Mouse (Mus musculus): ENCODE measurements around the gene Ppp1r9b. TPM values are rescaled to one million over a fixed set of nuclear protein-coding genes. Genes with fewer than 3 reads are reported as not detected.
"Not testable (repeated sequence)": the region's sequence is repeated elsewhere in the genome, so short reads cannot be mapped to it uniquely, and the experiment has no call there.

The Ppp1r9b gene
- polyA plus RNA-seq, 1 experiment from 2014 or later, result 11.4 TPM

GRCm38 (mm10) chr11:94962534-94963101 lies 28.2 kb upstream of the Ppp1r9b start:
- ATAC-seq (ENCODE audit: low FRiP score, low read depth), result no peak
- Histone ChIP-seq H3K9ac (0 out of 2 replicates have a peak overlapping the region, but pooled peaks have one; percentile 4), H3K36me3 (no peaks in the 10 kb centered on the region), H3K27ac (no peak overlapping the region), H3K4me1 (peaks cover 17% of the 10 kb centered on the region), H3K27me3 (no peaks in the 10 kb centered on the region), H3K4me2 (replicated peaks) (no peak overlapping the region), H3K4me3 (no peak overlapping the region), H3K9me3 (no peaks in the 10 kb centered on the region)
- WGBS, result 75% methylated on average over 5 of the region's 5 CpGs

- WGBS, result 34% methylated on average over 4 of the region's 4 CpGs
- Histone ChIP-seq H3K36me3 (no peaks in the 10 kb centered on the region), H3K4me3 (no peak within 1 kb of the TSS), H3K4me2 (replicated peaks) (no peak within 1 kb of the TSS), H3K27ac (no peak within 1 kb of the TSS), H3K9me3 (no peaks in the 10 kb centered on the region), H3K9ac (no peak within 1 kb of the TSS), H3K4me1 (0 out of 2 replicates have a peak, but pooled peaks cover 5% of the 10 kb centered on the region), H3K27me3 (peaks cover 6% of the 10 kb centered on the region; the same call in 1 of the 2 replicates)
- ATAC-seq (ENCODE audit: low FRiP score, low read depth), result no peak
Measured at GRCm38 (mm10) chr11:94967419-94967818, 23.4 kb upstream of the Ppp1r9b start, which contains the start of gene Hils1. Hils1 (plus strand) TSS chr11:94967593.

GRCm38 (mm10) chr11:94968187-94968586 lies 22.6 kb upstream of the Ppp1r9b start:
- no peaks in the 10 kb centered on the region for H3K4me1 ChIP-seq
- H3K4me3 ChIP-seq, result no peak overlapping the region
- no peaks in the 10 kb centered on the region for H3K9me3 ChIP-seq
- no peak overlapping the region for H3K9ac ChIP-seq
- 82% methylated on average over 7 of the region's 7 CpGs for WGBS
- H3K27me3 ChIP-seq, result peaks cover 6% of the 10 kb centered on the region; the same call in 1 of the 2 replicates
- no peaks in the 10 kb centered on the region for H3K36me3 ChIP-seq
- H3K4me2 ChIP-seq (replicated peaks), result no peak overlapping the region
- no peak for ATAC-seq (ENCODE audit: low FRiP score, low read depth)
- no peak overlapping the region for H3K27ac ChIP-seq

- not testable (repeated sequence) for H3K9ac ChIP-seq; H3K9me3 ChIP-seq; H3K4me2 ChIP-seq (replicated peaks); ATAC-seq (ENCODE audit: low FRiP score, low read depth); H3K4me3 ChIP-seq; H3K27me3 ChIP-seq; H3K4me1 ChIP-seq; H3K27ac ChIP-seq; H3K36me3 ChIP-seq
- 94% methylated on average over 4 of the region's 4 CpGs for WGBS
Measured at GRCm38 (mm10) chr11:94969709-94970108, 21.1 kb upstream of the Ppp1r9b start.

- H3K4me3 ChIP-seq, result no peak overlapping the region
- no peak overlapping the region for H3K4me2 ChIP-seq (replicated peaks)
- H3K27me3 ChIP-seq, result peaks cover 6% of the 10 kb centered on the region; the same call in 1 of the 2 replicates
- no peak for ATAC-seq (ENCODE audit: low FRiP score, low read depth)
- no peaks in the 10 kb centered on the region for H3K9me3 ChIP-seq
- H3K4me1 ChIP-seq, result no peaks in the 10 kb centered on the region
- 58% methylated on average over 15 of the region's 15 CpGs for WGBS
- no peaks in the 10 kb centered on the region for H3K36me3 ChIP-seq
- H3K9ac ChIP-seq, result no peak overlapping the region
- no peak overlapping the region for H3K27ac ChIP-seq
Measured at GRCm38 (mm10) chr11:94970210-94970943, 20.5 kb upstream of the Ppp1r9b start.

GRCm38 (mm10) chr11:94971895-94972615 lies 18.8 kb upstream of the Ppp1r9b start:
- no peak overlapping the region for H3K9ac ChIP-seq
- WGBS, result 62% methylated on average over 16 of the region's 16 CpGs
- ATAC-seq (ENCODE audit: low FRiP score, low read depth), result no peak
- peaks cover 6% of the 10 kb centered on the region; the same call in 1 of the 2 replicates for H3K27me3 ChIP-seq
- no peaks in the 10 kb centered on the region for H3K36me3 ChIP-seq
- H3K9me3 ChIP-seq, result no peaks in the 10 kb centered on the region
- no peak overlapping the region for H3K27ac ChIP-seq
- no peak overlapping the region for H3K4me3 ChIP-seq
- H3K4me1 ChIP-seq, result no peaks in the 10 kb centered on the region
- H3K4me2 ChIP-seq (replicated peaks), result 0 out of 2 replicates have a peak overlapping the region, but pooled peaks have one; percentile 16

- no peaks in the 10 kb centered on the region for H3K36me3 ChIP-seq
- no peak overlapping the region for H3K4me3 ChIP-seq
- ATAC-seq (ENCODE audit: low FRiP score, low read depth), result no peak
- H3K27me3 ChIP-seq, result peaks cover 4% of the 10 kb centered on the region; the same call in 1 of the 2 replicates
- no peaks in the 10 kb centered on the region for H3K4me1 ChIP-seq
- 0 out of 2 replicates have a peak overlapping the region, but pooled peaks have one; percentile 16 for H3K4me2 ChIP-seq (replicated peaks)
- no peak overlapping the region for H3K27ac ChIP-seq
- 62% methylated on average over 5 of the region's 5 CpGs for WGBS
- H3K9ac ChIP-seq, result 0 out of 2 replicates have a peak overlapping the region, but pooled peaks have one; percentile 21
- no peaks in the 10 kb centered on the region for H3K9me3 ChIP-seq
Measured at GRCm38 (mm10) chr11:94972887-94973286, 17.9 kb upstream of the Ppp1r9b start.

- Histone ChIP-seq H3K27ac (no peak overlapping the region), H3K4me3 (no peak overlapping the region)
- WGBS, result 48% methylated on average over 4 of the region's 4 CpGs
Measured at GRCm38 (mm10) chr11:94973313-94973712, 17.5 kb upstream of the Ppp1r9b start.

GRCm38 (mm10) chr11:94974951-94975350 lies 15.9 kb upstream of the Ppp1r9b start:
- no peak overlapping the region for H3K27ac ChIP-seq
- H3K9ac ChIP-seq, result no peak overlapping the region
- H3K9me3 ChIP-seq, result no peaks in the 10 kb centered on the region
- 56% methylated on average over 2 of the region's 2 CpGs for WGBS
- H3K4me2 ChIP-seq (replicated peaks), result no peak overlapping the region
- peaks cover 3% of the 10 kb centered on the region; the same call in 1 of the 2 replicates for H3K27me3 ChIP-seq
- H3K4me3 ChIP-seq, result no peak overlapping the region
- H3K36me3 ChIP-seq, result no peaks in the 10 kb centered on the region
- H3K4me1 ChIP-seq, result peaks cover 12% of the 10 kb centered on the region
- no peak for ATAC-seq (ENCODE audit: low FRiP score, low read depth)

More at GRCm38 (mm10) chr11:94973313-94973712, 17.5 kb upstream of the Ppp1r9b start:
- no peaks in the 10 kb centered on the region for H3K36me3 ChIP-seq
- ATAC-seq (ENCODE audit: low FRiP score, low read depth), result peak; percentile 48; the same call in 1 of the 2 replicates
- H3K4me1 ChIP-seq, result peaks cover 4% of the 10 kb centered on the region; the same call in 1 of the 2 replicates
- no peaks in the 10 kb centered on the region for H3K9me3 ChIP-seq
- no peak overlapping the region for H3K4me2 ChIP-seq (replicated peaks)
- 0 out of 2 replicates have a peak overlapping the region, but pooled peaks have one; percentile 21 for H3K9ac ChIP-seq
- H3K27me3 ChIP-seq, result peaks cover 3% of the 10 kb centered on the region; the same call in 1 of the 2 replicates

GRCm38 (mm10) chr11:94976199-94976598 lies 14.6 kb upstream of the Ppp1r9b start, which contains the start of gene Sgca:
Sgca (minus strand) TSS chr11:94976327.
- ATAC-seq (ENCODE audit: low FRiP score, low read depth), result no peak
- no peak within 1 kb of the TSS; the same call in 1 of the 2 replicates for H3K9ac ChIP-seq
- 60% methylated on average over 5 of the region's 5 CpGs for WGBS
- no peaks in the 10 kb centered on the region for H3K27me3 ChIP-seq
- no peaks in the 10 kb centered on the region for H3K9me3 ChIP-seq
- no peak within 1 kb of the TSS for H3K4me3 ChIP-seq
- no peak within 1 kb of the TSS for H3K4me2 ChIP-seq (replicated peaks)
- H3K4me1 ChIP-seq, result peaks cover 12% of the 10 kb centered on the region
- no peaks in the 10 kb centered on the region for H3K36me3 ChIP-seq
- no peak within 1 kb of the TSS for H3K27ac ChIP-seq

- H3K9me3 ChIP-seq, result no peaks in the 10 kb centered on the region
- peak overlapping the region; percentile 51; the same call in 1 of the 2 replicates for H3K9ac ChIP-seq
- peaks cover 12% of the 10 kb centered on the region for H3K4me1 ChIP-seq
- 44% methylated on average over 9 of the region's 9 CpGs for WGBS
- H3K36me3 ChIP-seq, result no peaks in the 10 kb centered on the region
- peak overlapping the region; percentile 60 for H3K4me2 ChIP-seq (replicated peaks)
- no peaks in the 10 kb centered on the region for H3K27me3 ChIP-seq
- H3K27ac ChIP-seq, result no peak overlapping the region
- ATAC-seq (ENCODE audit: low FRiP score, low read depth), result peak; percentile 24; the same call in 1 of the 2 replicates
- peak overlapping the region; percentile 33 for H3K4me3 ChIP-seq
Measured at GRCm38 (mm10) chr11:94978178-94978915, 12.5 kb upstream of the Ppp1r9b start.
